Mouse (Mus musculus): ENCODE results near the gene Gnb1l. TPM values are rescaled to one million over a fixed set of nuclear protein-coding genes. Genes with fewer than 3 reads are reported as not detected.

Gene Gnb1l
- polyA plus RNA-seq, 1 experiment: 11.3 TPM

GRCm38 (mm10) chr16:18596255-18596654 is 97.7 kb downstream of the Gnb1l start:
- no peak for TF ChIP-seq POLR2A (IDR thresholded peaks at IDR 0.05; ENCODE audit: borderline replicate concordance, control insufficient read depth, low read depth, low read length)
- TF ChIP-seq CTCF (IDR thresholded peaks at IDR 0.05; ENCODE audit: control insufficient read depth, insufficient read depth, low read length): no peak
- Histone ChIP-seq H3K27ac (ENCODE audit: control insufficient read depth, insufficient read depth, low read depth, low read length, poor library complexity) (no peak overlapping the region), H3K4me3 (replicated peaks; ENCODE audit: control insufficient read depth, low read depth, low read length) (no peak overlapping the region), H3K4me1 (ENCODE audit: control insufficient read depth, insufficient read depth, low read length) (no peaks in the 10 kb centered on the region)
- WGBS: 78% methylated on average over 5 of the region's 5 CpGs

DNA sequence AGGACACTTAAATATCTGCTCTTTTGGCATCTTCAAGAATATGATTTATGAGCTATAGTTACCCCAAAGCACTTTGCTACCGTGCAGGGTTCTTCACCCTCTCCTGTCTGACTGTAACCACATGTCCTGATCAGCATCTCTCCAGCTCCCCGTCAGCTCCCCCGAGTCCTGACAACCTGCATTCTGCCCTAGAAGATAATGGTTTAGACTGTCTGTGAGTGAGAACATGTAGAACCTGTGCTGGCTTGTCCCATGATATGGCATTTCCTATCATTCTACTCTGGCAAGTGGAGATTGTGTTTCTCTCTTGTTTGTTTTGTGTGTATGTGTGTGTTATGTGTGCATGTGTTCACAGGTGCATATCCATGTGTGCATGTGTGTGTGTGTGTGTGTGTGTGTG is 99.5 kb downstream of the Gnb1l start:
- 65% methylated on average over 3 of the region's 3 CpGs for WGBS
- no peak overlapping the region for H3K4me3 ChIP-seq (replicated peaks; ENCODE audit: control insufficient read depth, low read depth, low read length)
- no peak for TF ChIP-seq POLR2A (IDR thresholded peaks at IDR 0.05; ENCODE audit: borderline replicate concordance, control insufficient read depth, low read depth, low read length)
- H3K27ac ChIP-seq (ENCODE audit: control insufficient read depth, insufficient read depth, low read depth, low read length, poor library complexity): no peak overlapping the region
- no peaks in the 10 kb centered on the region for H3K4me1 ChIP-seq (ENCODE audit: control insufficient read depth, insufficient read depth, low read length)

- no peaks in the 10 kb centered on the region for H3K4me1 ChIP-seq (ENCODE audit: control insufficient read depth, insufficient read depth, low read length)
- TF ChIP-seq POLR2A (IDR thresholded peaks at IDR 0.05; ENCODE audit: borderline replicate concordance, control insufficient read depth, low read depth, low read length) (no peak), CTCF (IDR thresholded peaks at IDR 0.05; ENCODE audit: control insufficient read depth, insufficient read depth, low read length) (no peak)
- WGBS: 80% methylated on average over 7 of the region's 7 CpGs
- H3K27ac ChIP-seq (ENCODE audit: control insufficient read depth, insufficient read depth, low read depth, low read length, poor library complexity): no peak overlapping the region
- no peak overlapping the region for H3K4me3 ChIP-seq (replicated peaks; ENCODE audit: control insufficient read depth, low read depth, low read length)
Observed at GRCm38 (mm10) chr16:18601447-18601846, 102.9 kb downstream of the Gnb1l start.

DNA sequence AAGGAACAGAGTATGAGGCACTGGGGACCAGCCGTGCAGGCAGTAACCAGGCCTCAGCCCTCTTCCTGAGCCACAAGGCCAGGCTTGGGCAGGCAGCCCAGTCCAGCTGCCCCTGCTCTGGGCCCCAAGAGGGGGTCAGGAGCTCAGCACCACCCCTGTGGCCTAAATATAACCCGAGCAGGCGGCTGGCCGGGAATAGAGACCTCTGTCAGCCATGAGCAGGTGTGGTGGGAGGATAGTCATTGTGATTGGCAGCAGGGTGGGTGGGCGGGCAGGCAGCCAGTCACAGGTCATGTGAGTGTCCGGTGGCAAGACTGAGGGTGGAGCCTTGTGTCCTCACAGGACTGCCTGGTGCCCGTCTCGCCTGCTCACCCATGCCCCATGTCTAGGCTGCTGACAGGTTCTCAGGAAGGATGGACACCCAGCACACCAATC is 105.8 kb downstream of the Gnb1l start:
- TF ChIP-seq CTCF (IDR thresholded peaks at IDR 0.05; ENCODE audit: control insufficient read depth, insufficient read depth, low read length) (no peak), POLR2A (IDR thresholded peaks at IDR 0.05; ENCODE audit: borderline replicate concordance, control insufficient read depth, low read depth, low read length) (no peak)
- Histone ChIP-seq H3K4me3 (replicated peaks; ENCODE audit: control insufficient read depth, low read depth, low read length) (no peak overlapping the region), H3K4me1 (ENCODE audit: control insufficient read depth, insufficient read depth, low read length) (no peaks in the 10 kb centered on the region), H3K27ac (ENCODE audit: control insufficient read depth, insufficient read depth, low read depth, low read length, poor library complexity) (no peak overlapping the region; the same call in 1 of the 2 replicates)
- WGBS: 58% methylated on average over 8 of the region's 8 CpGs

DNA sequence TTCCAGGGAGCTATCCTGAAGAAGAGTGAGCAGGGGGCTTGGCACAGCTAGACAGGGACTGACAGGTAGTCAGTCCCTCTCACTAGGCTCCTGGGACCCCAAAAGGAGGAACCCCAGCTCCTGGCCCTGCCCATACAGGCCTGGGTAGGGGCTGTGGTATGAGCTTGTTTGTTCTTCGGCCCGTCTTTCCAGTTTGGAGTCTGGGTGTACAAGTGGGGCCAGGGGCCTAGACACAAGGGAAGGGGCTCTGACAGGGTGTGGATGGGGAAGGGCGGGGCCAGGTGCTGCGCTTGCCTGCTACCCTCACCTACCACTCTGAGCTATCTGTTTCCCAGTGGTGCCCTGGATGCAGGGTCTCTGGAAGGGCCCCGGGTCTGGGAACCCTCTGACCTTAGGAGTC is 107.2 kb downstream of the Gnb1l start:
- H3K4me1 ChIP-seq (ENCODE audit: control insufficient read depth, insufficient read depth, low read length): no peaks in the 10 kb centered on the region
- H3K27ac ChIP-seq (ENCODE audit: control insufficient read depth, insufficient read depth, low read depth, low read length, poor library complexity): no peak overlapping the region
- 84% methylated on average over 5 of the region's 5 CpGs for WGBS
- no peak overlapping the region for H3K4me3 ChIP-seq (replicated peaks; ENCODE audit: control insufficient read depth, low read depth, low read length)
- TF ChIP-seq CTCF (IDR thresholded peaks at IDR 0.05; ENCODE audit: control insufficient read depth, insufficient read depth, low read length): no peak
- TF ChIP-seq POLR2A (IDR thresholded peaks at IDR 0.05; ENCODE audit: borderline replicate concordance, control insufficient read depth, low read depth, low read length): no peak

GRCm38 (mm10) chr16:18608226-18608625 is 109.7 kb downstream of the Gnb1l start:
- WGBS: 51% methylated on average over 11 of the region's 11 CpGs

GRCm38 (mm10) chr16:18609099-18609498 is 110.6 kb downstream of the Gnb1l start:
- no peak overlapping the region for H3K27ac ChIP-seq (ENCODE audit: control insufficient read depth, insufficient read depth, low read depth, low read length, poor library complexity)
- 86% methylated on average over 2 of the region's 2 CpGs for WGBS
- H3K4me3 ChIP-seq (replicated peaks; ENCODE audit: control insufficient read depth, low read depth, low read length): no peak overlapping the region
- TF ChIP-seq CTCF (IDR thresholded peaks at IDR 0.05; ENCODE audit: control insufficient read depth, insufficient read depth, low read length) (no peak), POLR2A (IDR thresholded peaks at IDR 0.05; ENCODE audit: borderline replicate concordance, control insufficient read depth, low read depth, low read length) (no peak)
- no peaks in the 10 kb centered on the region for H3K4me1 ChIP-seq (ENCODE audit: control insufficient read depth, insufficient read depth, low read length)

More at GRCm38 (mm10) chr16:18608226-18608625, 109.7 kb downstream of the Gnb1l start:
- no peak for TF ChIP-seq CTCF (IDR thresholded peaks at IDR 0.05; ENCODE audit: control insufficient read depth, insufficient read depth, low read length)
- no peak for TF ChIP-seq POLR2A (IDR thresholded peaks at IDR 0.05; ENCODE audit: borderline replicate concordance, control insufficient read depth, low read depth, low read length)
- Histone ChIP-seq H3K27ac (ENCODE audit: control insufficient read depth, insufficient read depth, low read depth, low read length, poor library complexity) (no peak overlapping the region), H3K4me3 (replicated peaks; ENCODE audit: control insufficient read depth, low read depth, low read length) (no peak overlapping the region), H3K4me1 (ENCODE audit: control insufficient read depth, insufficient read depth, low read length) (no peaks in the 10 kb centered on the region)

- no peak for TF ChIP-seq POLR2A (IDR thresholded peaks at IDR 0.05; ENCODE audit: borderline replicate concordance, control insufficient read depth, low read depth, low read length)
- no peak overlapping the region for H3K27ac ChIP-seq (ENCODE audit: control insufficient read depth, insufficient read depth, low read depth, low read length, poor library complexity)
- no peaks in the 10 kb centered on the region for H3K4me1 ChIP-seq (ENCODE audit: control insufficient read depth, insufficient read depth, low read length)
- WGBS: 85% methylated on average over 13 of the region's 13 CpGs
- H3K4me3 ChIP-seq (replicated peaks; ENCODE audit: control insufficient read depth, low read depth, low read length): no peak overlapping the region
Observed at GRCm38 (mm10) chr16:18611752-18612151, 113.2 kb downstream of the Gnb1l start.

GRCm38 (mm10) chr16:18613301-18613700 is 114.8 kb downstream of the Gnb1l start:
- no peak for TF ChIP-seq POLR2A (IDR thresholded peaks at IDR 0.05; ENCODE audit: borderline replicate concordance, control insufficient read depth, low read depth, low read length)
- no peak for TF ChIP-seq CTCF (IDR thresholded peaks at IDR 0.05; ENCODE audit: control insufficient read depth, insufficient read depth, low read length)
- WGBS: 68% methylated on average over 3 of the region's 3 CpGs
- Histone ChIP-seq H3K4me1 (ENCODE audit: control insufficient read depth, insufficient read depth, low read length) (peaks cover 3% of the 10 kb centered on the region), H3K27ac (ENCODE audit: control insufficient read depth, insufficient read depth, low read depth, low read length, poor library complexity) (no peak overlapping the region), H3K4me3 (replicated peaks; ENCODE audit: control insufficient read depth, low read depth, low read length) (no peak overlapping the region)

Other genes with a start within 250 kb of the Gnb1l start
- gene Ranbp1, start 250.0 kb upstream of the Gnb1l start, polyA plus RNA-seq (2011; ENCODE audit: insufficient read depth, insufficient read length, low replicate concordance, missing spikeins): 90.1 and 125 TPM in 2 replicates
- not detected in 2 replicates for gene Gm49776, start 240.4 kb upstream of the Gnb1l start, polyA plus RNA-seq (2011; ENCODE audit: insufficient read depth, insufficient read length, low replicate concordance, missing spikeins)
- 37.4 and 48.8 TPM in 2 replicates for gene Dgcr8, start 209.5 kb upstream of the Gnb1l start, polyA plus RNA-seq (2011; ENCODE audit: insufficient read depth, insufficient read length, low replicate concordance, missing spikeins)
- gene Tango2, start 150.6 kb upstream of the Gnb1l start, polyA plus RNA-seq (2011; ENCODE audit: insufficient read depth, insufficient read length, low replicate concordance, missing spikeins): 49.3 and 54.7 TPM in 2 replicates
- 4.7 and 13.7 TPM in 2 replicates for gene Arvcf, start 150.5 kb upstream of the Gnb1l start, polyA plus RNA-seq (2011; ENCODE audit: insufficient read depth, insufficient read length, low replicate concordance, missing spikeins)
- 66.6 and 86.0 TPM in 2 replicates for gene Txnrd2, start 72.3 kb upstream of the Gnb1l start, polyA plus RNA-seq (2011; ENCODE audit: insufficient read depth, insufficient read length, low replicate concordance, missing spikeins)
- gene Comt, start 71.9 kb upstream of the Gnb1l start, polyA plus RNA-seq (2011; ENCODE audit: insufficient read depth, insufficient read length, low replicate concordance, missing spikeins): 40.6 and 53.8 TPM in 2 replicates
- gene Rtl10, start 188 bp downstream of the Gnb1l start, polyA plus RNA-seq (2011; ENCODE audit: insufficient read depth, insufficient read length, low replicate concordance, missing spikeins): 1.5 TPM in 1 of 2 replicates, not detected in the other
- not detected in 2 replicates for gene Tbx1, start 92.0 kb downstream of the Gnb1l start, polyA plus RNA-seq (2011; ENCODE audit: insufficient read depth, insufficient read length, low replicate concordance, missing spikeins)
- 50.4 and 84.3 TPM in 2 replicates for gene Gp1bb, start 123.7 kb downstream of the Gnb1l start, polyA plus RNA-seq (2011; ENCODE audit: insufficient read depth, insufficient read length, low replicate concordance, missing spikeins)
- gene Gm49601, start 127.7 kb downstream of the Gnb1l start, polyA plus RNA-seq (2011; ENCODE audit: insufficient read depth, insufficient read length, low replicate concordance, missing spikeins): 13.1 and 15.2 TPM in 2 replicates
- 13.9 and 41.9 TPM in 2 replicates for gene Sept5, start 131.2 kb downstream of the Gnb1l start, polyA plus RNA-seq (2011; ENCODE audit: insufficient read depth, insufficient read length, low replicate concordance, missing spikeins)

Measured in bone marrow, adult 2 months (tissue).